Mouse (Mus musculus) duodenum, adult 2 months (tissue): ENCODE measurements around the gene 1600012H06Rik. TPM values are rescaled to one million over a fixed set of nuclear protein-coding genes. Genes with fewer than 3 reads are reported as not detected.

ENCODE experiments used
- polyA plus RNA-seq: library from polyadenylated mRNA; depleted of rRNA; stranded (reverse); fragments of >200 nt; gene quantifications from 2 replicates; pipeline ENCODE4 v1.2.3, GENCODE M21; 2012; ENCODE audit warnings: low replicate concordance; rRNA removed

Gene 1600012H06Rik
- 6.9 and 9.9 TPM in 2 replicates for polyA plus RNA-seq

DNA sequence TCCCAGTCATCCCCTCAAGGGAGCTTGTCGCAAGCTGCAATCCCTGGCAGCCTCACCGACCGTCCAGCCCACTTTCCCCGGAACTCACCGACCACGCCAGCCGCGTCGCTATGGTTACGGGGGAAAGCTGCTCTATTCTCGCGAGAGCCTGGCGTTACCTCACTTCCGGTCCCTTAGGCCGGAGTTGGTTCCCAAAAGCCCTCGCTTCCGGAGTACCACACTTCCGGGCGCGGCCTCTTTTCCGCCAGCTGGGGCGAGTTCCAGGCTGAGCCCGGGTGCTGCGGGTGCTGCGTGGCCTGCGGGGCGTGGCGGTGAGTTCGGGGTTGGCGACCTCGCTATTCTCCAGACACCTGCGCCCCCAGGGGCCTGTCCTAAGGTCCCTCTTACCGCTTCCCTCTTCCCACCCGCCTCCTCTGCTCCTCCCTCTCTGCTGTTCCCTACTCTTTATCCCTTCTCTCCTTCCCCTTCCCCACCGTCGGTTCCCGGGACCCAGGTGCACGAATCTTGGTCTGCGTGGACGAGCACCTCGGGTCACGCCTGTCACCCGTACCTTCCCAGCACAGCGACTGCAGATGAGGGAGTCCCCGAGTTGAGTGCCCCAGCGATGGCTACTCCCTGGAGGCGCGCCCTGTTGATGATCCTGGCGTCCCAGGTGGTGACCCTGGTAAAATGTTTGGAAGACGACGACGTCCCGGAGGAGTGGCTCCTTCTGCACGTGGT, at the start of gene 1600012H06Rik, which contains the start of gene Wdr27:
Gene 1600012H06Rik (plus strand): TSS at position 176 of the 720 bp plus-strand sequence.
Gene Wdr27 (minus strand): TSS at position 150 of the 720 bp plus-strand sequence.

DNA sequence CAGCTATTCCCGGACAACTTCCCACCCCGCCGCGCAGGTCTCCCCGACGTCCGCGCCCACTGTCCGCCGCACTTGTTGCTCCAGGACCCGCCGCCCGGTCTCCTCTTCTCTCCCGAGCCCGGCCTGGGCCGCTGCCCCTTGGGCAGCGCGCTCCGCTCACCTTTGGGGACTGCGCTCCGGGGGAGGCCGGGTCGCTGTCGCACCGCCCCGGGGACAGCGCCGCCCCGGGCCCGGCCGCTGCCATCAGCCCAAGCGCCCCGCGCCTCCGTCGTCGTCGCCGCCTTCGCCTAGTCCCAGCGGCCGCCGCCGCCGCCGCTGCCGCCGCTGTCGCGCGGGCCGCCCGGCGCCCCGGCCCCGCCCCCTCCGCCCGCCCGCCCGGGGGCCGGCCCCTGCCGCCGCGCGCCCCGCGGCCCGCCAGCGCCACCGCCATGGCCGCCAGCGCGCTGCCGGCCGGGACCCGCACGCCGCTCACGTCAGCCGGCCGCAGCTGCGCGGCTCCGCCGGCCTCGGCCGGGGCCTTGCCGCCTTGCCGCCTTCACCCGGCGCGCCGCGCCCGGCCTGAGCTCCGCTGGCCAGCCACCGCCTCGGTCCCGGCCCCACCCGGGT, 18.1 kb downstream of the 1600012H06Rik start, which contains the start of gene Phf10:
Gene Phf10 (minus strand): TSS at position 323 of the 606 bp plus-strand sequence.

DNA sequence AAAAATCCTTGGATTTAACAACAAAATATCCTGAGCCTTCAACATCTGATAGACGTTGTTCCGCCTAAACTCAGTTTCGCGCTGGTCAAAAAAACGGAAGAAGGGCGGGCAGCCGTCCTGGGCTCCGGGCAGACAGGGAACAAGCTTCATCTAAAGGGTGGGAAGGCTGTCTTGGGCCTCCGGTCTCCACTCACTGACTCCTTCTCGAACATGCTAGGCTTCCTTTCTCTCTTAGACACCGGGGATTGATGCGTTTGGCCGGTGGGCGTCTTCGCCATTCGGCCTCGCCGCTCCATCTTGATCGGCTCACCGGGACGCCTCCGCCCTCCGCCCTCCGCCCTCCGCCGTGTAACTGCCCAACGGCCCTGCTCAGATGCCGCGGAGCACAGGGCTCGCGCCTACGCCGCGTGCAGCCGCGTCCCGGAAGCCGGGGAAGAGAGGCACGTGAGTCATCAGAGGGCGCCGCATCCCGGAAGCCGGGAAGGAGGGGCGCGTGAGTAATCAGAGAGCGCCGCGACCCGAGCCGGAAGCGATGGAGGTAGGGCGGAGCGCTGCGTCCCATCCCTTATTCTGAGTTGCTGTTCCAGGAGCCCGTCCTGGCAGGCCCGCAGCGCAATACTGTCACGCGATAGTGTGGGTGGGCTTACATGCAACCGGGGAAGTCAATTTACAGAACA, 35.5 kb downstream of the 1600012H06Rik start, which contains the start of the genes 9030025P20Rik and Gm3417:
Gene 9030025P20Rik (plus strand): TSS at position 107 of the 677 bp plus-strand sequence.
Gene Gm3417 (minus strand): TSS at position 429 of the 677 bp plus-strand sequence.

Other genes starting within 250 kb of the 1600012H06Rik start
- 1.4 and 3.7 TPM in 2 replicates for gene Thbs2, start 248.9 kb upstream of the 1600012H06Rik start, polyA plus RNA-seq
- 1.9 and 3.6 TPM in 2 replicates for gene Wdr27, start within 50 bp of the 1600012H06Rik start, polyA plus RNA-seq
- 3.3 and 3.8 TPM in 2 replicates for gene Phf10, start 18.1 kb downstream of the 1600012H06Rik start, polyA plus RNA-seq
- 2.7 and 3.2 TPM in 2 replicates for gene 9030025P20Rik, start 35.3 kb downstream of the 1600012H06Rik start, polyA plus RNA-seq
- gene Gm3417, start 35.6 kb downstream of the 1600012H06Rik start, polyA plus RNA-seq: 0.28 TPM in 1 of 2 replicates, not detected in the other
- gene Gm3435, start 67.0 kb downstream of the 1600012H06Rik start, polyA plus RNA-seq: 0.13 TPM in 1 of 2 replicates, not detected in the other
- 10.6 and 19.9 TPM in 2 replicates for gene Ermard, start 98.0 kb downstream of the 1600012H06Rik start, polyA plus RNA-seq
- not detected in 2 replicates for gene Tcte3, start 98.3 kb downstream of the 1600012H06Rik start, polyA plus RNA-seq
- gene Gm3448, start 98.4 kb downstream of the 1600012H06Rik start, polyA plus RNA-seq: 0.12 and 0.28 TPM in 2 replicates